Mouse (Mus musculus) erythroblast, embryonic 14.5 days (primary cell): ENCODE results near the gene Chchd6.

ENCODE experiments used
- GATA1 ChIP-seq: IDR thresholded peaks from 2 replicates; pipeline ENCODE4 v1.6.1; 2012; ENCODE audit warnings: low read length, inconsistent platforms, mixed read lengths
- TAL1 ChIP-seq: IDR thresholded peaks from 3 replicates; pipeline ENCODE4 v1.6.1; 2012; ENCODE audit warnings: low read length, inconsistent platforms, mixed read lengths

GRCm38 (mm10) chr6:89614596-89615372, 19.3 kb upstream of the Chchd6 start:
- no peak for TF ChIP-seq GATA1
- no peak for TF ChIP-seq TAL1
